8 mouse cellular contexts compared by ENCODE assay signal in genomic region chr10:63429023-63429340, GRCm38 (mm10). TPM values are rescaled to one million over a fixed set of nuclear protein-coding genes. Genes with fewer than 3 reads are reported as not detected.
DNase-seq lines count a peak whose midpoint lies in the region; ATAC-seq and TF ChIP-seq lines count a peak whose summit lies in the region.

No protein-coding gene starts in this region.

- H3K9me3 ChIP-seq in heart, embryonic 13.5 days = no peaks in the 10 kb centered on the region
- no peaks in the 10 kb centered on the region for H3K9me3 ChIP-seq in G1E (replicated peaks)
- H3K9me3 ChIP-seq in hindbrain, embryonic 10.5 days = no peaks in the 10 kb centered on the region

- H3K4me3 ChIP-seq in heart, embryonic 13.5 days = peak overlapping the region; percentile 88
- H3K4me3 ChIP-seq in G1E (ENCODE audit: low read depth, low read length) = peak overlapping the region; percentile 79; the same call in 1 of the 2 replicates
- H3K4me3 ChIP-seq in hindbrain, embryonic 10.5 days = peak overlapping the region; percentile 78

- H3K4me1 ChIP-seq in heart, embryonic 13.5 days = peaks cover 7% of the 10 kb centered on the region; the same call in 1 of the 2 replicates
- peaks cover 5% of the 10 kb centered on the region for H3K4me1 ChIP-seq in G1E (ENCODE audit: insufficient read depth, low read depth, low read length)
- 0 out of 2 replicates have a peak, but pooled peaks cover 9% of the 10 kb centered on the region for H3K4me1 ChIP-seq in hindbrain, embryonic 10.5 days (replicated peaks)

- 3% methylated on average over 11 of the region's 11 CpGs for WGBS in heart, embryonic 13.5 days
- WGBS in hindbrain, embryonic 10.5 days = 6% methylated on average over 11 of the region's 11 CpGs

- H3K27ac ChIP-seq in heart, embryonic 13.5 days (replicated peaks) = peak overlapping the region; percentile 61
- H3K27ac ChIP-seq in hindbrain, embryonic 10.5 days = peak overlapping the region; percentile 68; the same call in 1 of the 2 replicates

- TF ChIP-seq CTCF in G1E (IDR thresholded peaks at IDR 0.05; ENCODE audit: low read depth, low read length) = no peak

- no peaks in the 10 kb centered on the region for H3K27me3 ChIP-seq in heart, embryonic 13.5 days (replicated peaks)
- H3K27me3 ChIP-seq in G1E (ENCODE audit: insufficient read depth, low read length) = 0 out of 2 replicates have a peak, but pooled peaks cover 2% of the 10 kb centered on the region
- no peaks in the 10 kb centered on the region for H3K27me3 ChIP-seq in hindbrain, embryonic 10.5 days (ENCODE audit: insufficient read depth, poor library complexity, severe bottlenecking)

- H3K9ac ChIP-seq in heart, embryonic 13.5 days = peak overlapping the region; percentile 78

- H3K4me2 ChIP-seq in heart, embryonic 13.5 days = peak overlapping the region; percentile 78

- no peak for DNase-seq in heart, adult 18-20 months
- DNase-seq in G1E (ENCODE audit: low spot score) = no peak
- DNase-seq in hindbrain, embryonic 10.5 days (ENCODE audit: low spot score) = no peak
- no peak for DNase-seq in right cerebral cortex, postnatal 25 days

- no peak for ATAC-seq in heart, embryonic 13.5 days (ENCODE audit: extremely low read depth, insufficient number of reproducible peaks, low FRiP score, low TSS enrichment)
- ATAC-seq in G1E (ENCODE audit: extremely low read depth, insufficient number of reproducible peaks, low FRiP score, poor library complexity, severe bottlenecking) = no peak
- ATAC-seq in megakaryocyte, adult 5-6 weeks (ENCODE audit: poor library complexity, severe bottlenecking) = 0 out of 2 replicates have a peak, but pooled peaks have one; percentile 1
- ATAC-seq in CD4-positive, CD25-positive, alpha-beta regulatory T cell, adult 4 months = no peak
- no peak for ATAC-seq in granulocyte monocyte progenitor cell, adult 5-6 weeks (replicated peaks; ENCODE audit: poor library complexity, severe bottlenecking)

- H3K36me3 ChIP-seq in heart, embryonic 13.5 days = no peaks in the 10 kb centered on the region
- H3K36me3 ChIP-seq in G1E (replicated peaks) = no peaks in the 10 kb centered on the region
- H3K36me3 ChIP-seq in hindbrain, embryonic 10.5 days = no peaks in the 10 kb centered on the region

RNA-seq across cellular contexts. Expression of gene Ctnna3, which starts 0.9 kb away (rescaled TPM):
- 18.5 and 21.8 TPM in 2 replicates for polyA plus RNA-seq in heart, embryonic 13.5 days (2015; fragmentation: Nextera tagmentation; extraction: Ambion mirVana)
- total RNA-seq in heart, adult 18-20 months (2021) = 10 to 100 TPM; 50.1 to 53.2 TPM
- total RNA-seq in G1E (2014; fragmentation: Nextera tagmentation) (not detected in 2 replicates), G1E (2017) (0.12 TPM in 1 of 2 replicates, not detected in the other)
- not detected in 2 replicates for polyA plus RNA-seq in G1E (2012)
- polyA plus RNA-seq in hindbrain, embryonic 10.5 days (2016; fragmentation: Nextera tagmentation; extraction: Ambion mirVana) = 0.07 and 0.21 TPM in 2 replicates
- not detected in 2 replicates for total RNA-seq in megakaryocyte, adult 5-6 weeks (2015)
- not detected in 2 replicates for total RNA-seq in megakaryocyte, adult 5-6 weeks (2017)
- under 1 TPM in 1 of 2 experiments, not detected in 1; 0.19 TPM for polyA plus RNA-seq in CD4-positive, CD25-positive, alpha-beta regulatory T cell, adult 4 months (2017; shearing (Covaris generic))
- total RNA-seq in granulocyte monocyte progenitor cell, adult 5-6 weeks (2014; fragmentation: Nextera tagmentation) = not detected in 2 replicates
- total RNA-seq in granulocyte monocyte progenitor cell, adult 5-6 weeks (2017) = not detected in 2 replicates

RNA-seq across cellular contexts. Expression of gene Gm7075, which starts 7.4 kb away (rescaled TPM):
- polyA plus RNA-seq in heart, embryonic 13.5 days (2015; fragmentation: Nextera tagmentation; extraction: Ambion mirVana) = not detected in 2 replicates
- not detected for total RNA-seq in heart, adult 18-20 months (2021)
- total RNA-seq in G1E (2014; fragmentation: Nextera tagmentation) (not detected in 2 replicates), G1E (2017) (not detected in 2 replicates)
- polyA plus RNA-seq in G1E (2012) = not detected in 2 replicates
- polyA plus RNA-seq in hindbrain, embryonic 10.5 days (2016; fragmentation: Nextera tagmentation; extraction: Ambion mirVana) = not detected in 2 replicates
- not detected in 2 replicates for total RNA-seq in megakaryocyte, adult 5-6 weeks (2015)
- total RNA-seq in megakaryocyte, adult 5-6 weeks (2017) = not detected in 2 replicates
- polyA plus RNA-seq in CD4-positive, CD25-positive, alpha-beta regulatory T cell, adult 4 months (2017; shearing (Covaris generic)) = not detected
- total RNA-seq in granulocyte monocyte progenitor cell, adult 5-6 weeks (2014; fragmentation: Nextera tagmentation) = not detected in 2 replicates
- total RNA-seq in granulocyte monocyte progenitor cell, adult 5-6 weeks (2017) = not detected in 2 replicates

RNA-seq across cellular contexts. Expression of gene Dnajc12, which starts 46.7 kb away (rescaled TPM):
- 8.5 and 10.1 TPM in 2 replicates for polyA plus RNA-seq in heart, embryonic 13.5 days (2015; fragmentation: Nextera tagmentation; extraction: Ambion mirVana)
- 10 to 100 TPM; 14.2 to 15.5 TPM for total RNA-seq in heart, adult 18-20 months (2021)
- total RNA-seq in G1E (2014; fragmentation: Nextera tagmentation) (1.2 and 8.5 TPM in 2 replicates), G1E (2017) (1.7 and 1.9 TPM in 2 replicates)
- polyA plus RNA-seq in G1E (2012) = 0.20 and 0.43 TPM in 2 replicates
- polyA plus RNA-seq in hindbrain, embryonic 10.5 days (2016; fragmentation: Nextera tagmentation; extraction: Ambion mirVana) = 12.5 and 13.4 TPM in 2 replicates
- total RNA-seq in megakaryocyte, adult 5-6 weeks (2015) = 5.1 and 7.1 TPM in 2 replicates
- 0.69 and 1.7 TPM in 2 replicates for total RNA-seq in megakaryocyte, adult 5-6 weeks (2017)
- 1 to 10 TPM; 6.0 to 8.6 TPM for polyA plus RNA-seq in CD4-positive, CD25-positive, alpha-beta regulatory T cell, adult 4 months (2017; shearing (Covaris generic))
- total RNA-seq in granulocyte monocyte progenitor cell, adult 5-6 weeks (2014; fragmentation: Nextera tagmentation) = 8.2 and 12.3 TPM in 2 replicates
- 10.1 and 13.6 TPM in 2 replicates for total RNA-seq in granulocyte monocyte progenitor cell, adult 5-6 weeks (2017)

RNA-seq across cellular contexts. Expression of gene Sirt1, which starts 47.5 kb away (rescaled TPM):
- 2.3 and 3.3 TPM in 2 replicates for polyA plus RNA-seq in heart, embryonic 13.5 days (2015; fragmentation: Nextera tagmentation; extraction: Ambion mirVana)
- 10 to 100 TPM; 10.0 to 12.5 TPM for total RNA-seq in heart, adult 18-20 months (2021)
- total RNA-seq in G1E (2014; fragmentation: Nextera tagmentation) = 27.5 and 36.9 TPM in 2 replicates
- 35.6 and 38.5 TPM in 2 replicates for total RNA-seq in G1E (2017)
- 1.7 and 1.8 TPM in 2 replicates for polyA plus RNA-seq in G1E (2012)
- 4.9 and 6.7 TPM in 2 replicates for polyA plus RNA-seq in hindbrain, embryonic 10.5 days (2016; fragmentation: Nextera tagmentation; extraction: Ambion mirVana)
- total RNA-seq in megakaryocyte, adult 5-6 weeks (2015) = 34.2 and 40.8 TPM in 2 replicates
- 39.1 and 49.8 TPM in 2 replicates for total RNA-seq in megakaryocyte, adult 5-6 weeks (2017)
- polyA plus RNA-seq in CD4-positive, CD25-positive, alpha-beta regulatory T cell, adult 4 months (2017; shearing (Covaris generic)) = 1 to 10 TPM; 6.3 to 9.3 TPM
- total RNA-seq in granulocyte monocyte progenitor cell, adult 5-6 weeks (2014; fragmentation: Nextera tagmentation) = 20.4 and 31.4 TPM in 2 replicates
- total RNA-seq in granulocyte monocyte progenitor cell, adult 5-6 weeks (2017) = 33.3 and 35.5 TPM in 2 replicates

Comparison
In these comparisons a context has a peak if more than half of its experiments do, and no peak if none do; other contexts are left out.
1. RNA of gene Ctnna3, which starts 0.9 kb away (total RNA-seq): 50.1 to 53.2 TPM in heart, adult 18-20 months; 0.12 TPM in G1E, not detected in megakaryocyte, adult 5-6 weeks and not detected in granulocyte monocyte progenitor cell, adult 5-6 weeks; every median in the first group is over 10 times any median in the second.
2. Peak in every context shown above with its lines, with median percentiles within 50 percentile points of each other: H3K4me3 ChIP-seq.